Mouse (Mus musculus) neural tube, embryonic 14.5 days (tissue): ENCODE measurements around the gene Fbxo17. TPM values are rescaled to one million over a fixed set of nuclear protein-coding genes. Genes with fewer than 3 reads are reported as not detected.

Experiments
- ATAC-seq: fragments of 200-750 bp; cut with Nextera tagmentation; 2 replicates; pipeline ENCODE4 v1.8.0; 2017; ENCODE audit warnings: low read depth, mild to moderate bottlenecking, moderate TSS enrichment, moderate library complexity
- H3K27ac ChIP-seq: fragments of 300-500 bp; sonication (generic); 2 replicates; pipeline ENCODE4 v1.5.1; 2014; ENCODE audit warnings: low read depth, mild to moderate bottlenecking, control low read depth, low read length, moderate library complexity, mixed read lengths
- H3K27me3 ChIP-seq: fragments of 300-500 bp; sonication (generic); 2 replicates; pipeline ENCODE4 v1.6.1; 2014; ENCODE audit warnings: low read length; ENCODE audit not compliant: control insufficient read depth, insufficient read depth
- H3K36me3 ChIP-seq: fragments of 300-500 bp; sonication (generic); 2 replicates; pipeline ENCODE4 v1.6.1; 2014; ENCODE audit warnings: low read length, mixed read lengths; ENCODE audit not compliant: control insufficient read depth, insufficient read depth
- H3K4me1 ChIP-seq: fragments of 300-500 bp; sonication (generic); 2 replicates; pipeline ENCODE4 v1.6.1; 2014; ENCODE audit warnings: low read length; ENCODE audit not compliant: control insufficient read depth, insufficient read depth
- H3K4me2 ChIP-seq: fragments of 300-500 bp; sonication (generic); 2 replicates; pipeline ENCODE4 v1.6.1; 2014; ENCODE audit warnings: mild to moderate bottlenecking, low read depth, low read length, control low read depth
- H3K4me3 ChIP-seq: fragments of 300-500 bp; sonication (generic); 2 replicates; pipeline ENCODE4 v1.5.1; 2014; ENCODE audit warnings: low read depth, low read length, control low read depth, mixed read lengths
- H3K9ac ChIP-seq: fragments of 300-500 bp; sonication (generic); replicated peaks from 2 replicates; pipeline ENCODE4 v1.6.1; 2014; ENCODE audit warnings: low read depth, mild to moderate bottlenecking, control low read depth, low read length, mixed read lengths
- H3K9me3 ChIP-seq: fragments of 300-500 bp; sonication (generic); 2 replicates; pipeline ENCODE4 v1.6.1; 2016; ENCODE audit warnings: low read length; ENCODE audit not compliant: control insufficient read depth
- WGBS: fragments of 180-500 bp; shearing (Covaris S2); extraction: QIAGEN DNeasy Blood & Tissue Kit; methylation state at CpG from one replicate; pipeline ENCODE4 v1.1.7; 2014; 5-methylcytosine and 5-hydroxymethylcytosine counted together
- polyA plus RNA-seq: library from polyadenylated mRNA; unstranded; fragments of >200 nt; fragmentation: Nextera tagmentation; extraction: Ambion mirVana; gene quantifications from 2 replicates; pipeline ENCODE4 v1.2.1, GENCODE M21; 2014

The Fbxo17 gene
- polyA plus RNA-seq, 1 experiment from 2014 or later: 2.4 TPM

DNA sequence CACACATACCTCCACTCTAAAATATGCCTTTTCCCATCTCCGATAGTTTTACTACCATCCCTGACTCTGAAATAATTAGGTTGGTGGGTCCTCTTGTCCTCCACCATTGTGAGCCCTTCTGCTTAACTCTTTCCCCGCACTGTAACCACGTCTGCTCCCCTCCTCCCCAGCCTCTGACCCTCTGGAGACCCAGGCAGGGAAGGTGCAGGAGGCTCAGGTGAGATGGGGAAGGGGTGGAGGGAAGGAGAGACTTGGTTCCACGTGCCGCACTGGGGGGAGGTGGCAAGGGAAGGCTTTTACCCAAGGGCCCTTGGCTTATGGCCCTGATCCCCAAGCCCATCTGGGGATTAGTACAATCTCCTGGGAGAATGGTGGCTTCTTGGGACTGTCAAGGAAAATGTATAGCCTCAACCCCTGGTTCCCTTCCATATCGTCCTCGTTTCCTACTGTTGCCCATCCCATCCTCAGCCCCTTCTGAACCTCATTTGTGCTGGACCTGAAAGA is 50.9 kb downstream of the Fbxo17 start, which contains the start of gene Nfkbib:
Gene Nfkbib (minus strand): TSS at position 51 of the 504 bp plus-strand sequence.
- Histone ChIP-seq H3K9me3 (no peaks in the 10 kb centered on the region), H3K4me3 (peak within 1 kb of the TSS; percentile 58), H3K9ac (peak within 1 kb of the TSS; percentile 77), H3K27ac (no peak within 1 kb of the TSS), H3K27me3 (no peaks in the 10 kb centered on the region), H3K4me1 (peaks cover 14% of the 10 kb centered on the region), H3K36me3 (peaks cover 3% of the 10 kb centered on the region; the same call in 1 of the 2 replicates), H3K4me2 (peak within 1 kb of the TSS; percentile 71)
- ATAC-seq: no peak
- 70% methylated on average over 7 of the region's 7 CpGs for WGBS

DNA sequence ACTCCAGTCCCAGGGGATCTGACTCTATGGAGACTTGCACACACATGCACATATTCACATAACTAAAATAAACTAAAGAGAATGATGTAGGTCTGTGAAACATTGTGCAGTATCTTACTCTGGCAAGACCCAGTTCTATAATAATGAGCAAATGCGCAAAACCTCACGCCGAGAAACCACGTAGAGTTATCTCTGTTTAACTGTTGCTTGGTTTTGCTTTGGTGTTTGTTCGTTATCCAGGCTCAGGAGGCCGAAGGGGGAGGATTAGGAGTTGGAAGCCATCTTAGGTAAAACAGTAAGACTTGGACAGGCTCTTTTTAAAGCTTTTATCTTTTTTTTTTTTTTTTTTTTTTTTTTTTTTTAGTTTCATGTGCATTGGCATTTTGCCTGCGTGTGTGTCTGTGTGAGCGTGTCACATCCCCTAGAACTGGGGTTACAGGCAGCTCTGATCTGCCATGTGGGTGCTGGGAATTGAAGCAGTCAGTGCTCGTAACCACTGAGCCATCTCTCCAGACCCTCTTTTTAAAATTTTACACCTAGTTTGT is 52.9 kb downstream of the Fbxo17 start:
- no peaks in the 10 kb centered on the region for H3K9me3 ChIP-seq
- WGBS: 95% methylated on average over 9 of the region's 9 CpGs
- ATAC-seq: no peak

DNA sequence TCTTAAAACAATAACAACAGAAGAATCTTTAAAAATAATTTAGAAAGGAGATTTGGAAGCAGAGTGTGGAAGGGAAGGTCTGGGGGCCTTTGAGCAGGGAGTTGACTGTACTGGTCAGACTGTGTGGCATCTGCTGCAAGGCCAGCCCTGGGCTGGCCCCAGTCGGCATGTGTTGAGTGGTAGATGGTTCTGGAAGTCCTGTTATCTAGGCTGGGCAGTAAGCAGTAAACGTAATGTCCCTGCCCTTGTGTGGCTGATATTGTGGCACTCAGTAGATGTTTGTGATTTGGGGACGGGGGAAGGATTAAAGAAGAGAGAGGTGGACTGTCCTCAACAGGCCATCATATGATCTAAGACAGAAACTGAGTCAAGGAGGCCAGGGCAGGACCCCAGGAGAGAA is 53.7 kb downstream of the Fbxo17 start:
- ATAC-seq: no peak
- no peak overlapping the region for H3K4me2 ChIP-seq
- no peak overlapping the region for H3K27ac ChIP-seq
- H3K9me3 ChIP-seq: no peaks in the 10 kb centered on the region
- H3K9ac ChIP-seq: no peak overlapping the region
- H3K4me3 ChIP-seq: no peak overlapping the region
- peaks cover 4% of the 10 kb centered on the region for H3K36me3 ChIP-seq
- WGBS: 96% methylated on average over 3 of the region's 3 CpGs
- H3K27me3 ChIP-seq: no peaks in the 10 kb centered on the region
- peaks cover 13% of the 10 kb centered on the region for H3K4me1 ChIP-seq

More for the DNA sequence above, 52.9 kb downstream of the Fbxo17 start:
- H3K4me2 ChIP-seq: no peak overlapping the region
- H3K4me1 ChIP-seq: peaks cover 14% of the 10 kb centered on the region
- H3K27me3 ChIP-seq: no peaks in the 10 kb centered on the region
- no peak overlapping the region for H3K9ac ChIP-seq
- H3K27ac ChIP-seq: no peak overlapping the region
- no peak overlapping the region for H3K4me3 ChIP-seq
- H3K36me3 ChIP-seq: peaks cover 4% of the 10 kb centered on the region

DNA sequence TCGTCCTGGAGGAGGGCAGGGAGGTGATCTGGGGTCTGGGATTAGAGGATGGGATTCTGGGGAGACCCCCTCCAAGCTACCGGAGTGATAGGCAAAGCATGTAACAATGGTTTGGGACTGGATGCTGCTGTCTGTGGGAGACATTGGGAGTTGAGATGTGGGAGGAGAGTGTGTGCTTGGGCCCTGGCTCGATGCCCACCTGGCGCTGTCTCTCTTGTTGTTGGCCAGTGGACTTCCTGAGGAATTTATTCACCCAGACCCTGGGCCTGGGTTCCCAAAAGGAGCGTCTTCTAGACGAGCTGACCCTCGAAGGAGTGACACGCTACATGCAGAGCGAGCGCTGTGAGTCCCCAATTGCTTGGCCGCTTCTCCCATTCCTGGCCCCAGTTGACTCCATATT is 55.3 kb downstream of the Fbxo17 start:
- Histone ChIP-seq H3K4me2 (no peak overlapping the region), H3K27ac (no peak overlapping the region), H3K9me3 (no peaks in the 10 kb centered on the region), H3K4me1 (peaks cover 9% of the 10 kb centered on the region), H3K27me3 (no peaks in the 10 kb centered on the region), H3K4me3 (no peak overlapping the region), H3K9ac (no peak overlapping the region), H3K36me3 (peaks cover 4% of the 10 kb centered on the region)
- ATAC-seq: no peak
- 94% methylated on average over 11 of the region's 11 CpGs for WGBS

DNA sequence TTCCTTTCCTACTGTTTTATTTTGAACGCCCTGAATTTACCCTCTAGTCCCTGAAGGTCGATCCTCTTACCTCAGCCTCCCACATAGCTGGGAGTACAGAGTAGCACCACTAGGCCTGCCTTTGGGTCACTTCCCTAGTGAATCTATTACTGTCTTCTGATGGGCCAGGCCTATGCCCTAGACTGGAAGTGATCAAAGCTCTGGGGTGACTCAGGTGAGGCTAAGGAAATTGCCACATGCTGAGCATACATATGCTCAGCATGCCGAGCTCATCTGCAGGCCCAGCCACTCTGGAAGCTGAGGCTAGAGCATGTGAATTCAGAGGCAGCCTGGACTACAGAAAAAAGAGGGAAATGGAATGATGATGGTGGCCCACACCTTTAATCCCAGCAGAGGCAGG is 56.6 kb downstream of the Fbxo17 start:
- H3K36me3 ChIP-seq: peaks cover 4% of the 10 kb centered on the region
- no peak for ATAC-seq
- no peak overlapping the region for H3K27ac ChIP-seq
- no peaks in the 10 kb centered on the region for H3K9me3 ChIP-seq
- H3K27me3 ChIP-seq: no peaks in the 10 kb centered on the region
- H3K4me1 ChIP-seq: no peaks in the 10 kb centered on the region
- 79% methylated on average over 3 of the region's 3 CpGs for WGBS
- no peak overlapping the region for H3K4me3 ChIP-seq
- no peak overlapping the region for H3K9ac ChIP-seq
- no peak overlapping the region for H3K4me2 ChIP-seq

DNA sequence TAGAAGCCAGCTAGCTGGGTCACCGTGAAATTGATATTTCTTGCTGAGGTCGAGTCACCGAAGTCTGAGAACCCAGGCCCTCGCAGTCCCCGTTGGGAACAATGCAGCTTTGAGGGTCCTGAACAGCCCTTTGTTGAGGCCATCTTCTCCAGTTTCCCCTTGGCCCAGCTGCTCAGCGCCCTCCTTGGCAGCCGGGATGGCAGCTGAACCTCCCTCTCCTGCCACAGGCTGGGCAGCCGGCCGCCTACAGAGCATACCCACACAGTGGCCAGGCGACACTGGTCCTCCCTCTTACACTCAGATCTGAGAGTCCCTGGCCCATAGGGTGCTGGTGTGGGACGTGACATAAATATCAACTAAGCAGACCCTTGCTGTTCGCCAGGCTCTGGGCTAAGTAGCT is 57.6 kb downstream of the Fbxo17 start:
- peak overlapping the region; percentile 34 for H3K27ac ChIP-seq
- WGBS: 40% methylated on average over 12 of the region's 12 CpGs
- no peaks in the 10 kb centered on the region for H3K9me3 ChIP-seq
- no peak overlapping the region for H3K9ac ChIP-seq
- H3K4me2 ChIP-seq: no peak overlapping the region
- 0 out of 2 replicates have a peak, but pooled peaks have one; percentile 28 for ATAC-seq
- peaks cover 4% of the 10 kb centered on the region for H3K36me3 ChIP-seq
- H3K4me3 ChIP-seq: no peak overlapping the region
- H3K4me1 ChIP-seq: no peaks in the 10 kb centered on the region
- no peaks in the 10 kb centered on the region for H3K27me3 ChIP-seq

DNA sequence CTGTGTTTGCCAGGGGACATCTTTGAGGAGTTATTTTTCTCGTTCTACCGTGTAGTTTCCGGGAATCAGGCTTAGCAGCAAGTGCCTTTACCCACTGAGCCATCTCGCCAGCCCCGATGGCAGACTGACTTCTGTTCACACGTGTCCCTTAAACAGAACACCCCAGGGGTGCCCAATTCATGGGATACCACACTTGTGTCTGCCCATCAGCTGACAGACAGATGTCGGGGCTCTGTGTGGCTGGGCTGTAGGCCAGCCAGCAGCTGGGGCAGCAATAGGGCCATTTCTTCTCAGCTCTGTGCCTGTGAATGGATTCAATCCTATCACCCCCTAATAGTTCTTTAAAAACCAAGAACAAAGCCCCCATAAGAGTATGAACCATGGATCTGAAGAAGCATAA is 58.5 kb downstream of the Fbxo17 start:
- Histone ChIP-seq H3K27ac (no peak overlapping the region), H3K27me3 (no peaks in the 10 kb centered on the region), H3K4me3 (no peak overlapping the region), H3K9me3 (no peaks in the 10 kb centered on the region), H3K9ac (no peak overlapping the region), H3K4me2 (no peak overlapping the region), H3K36me3 (peaks cover 4% of the 10 kb centered on the region), H3K4me1 (no peaks in the 10 kb centered on the region)
- peak; percentile 47; the same call in 1 of the 2 replicates for ATAC-seq
- WGBS: 79% methylated on average over 7 of the region's 7 CpGs

DNA sequence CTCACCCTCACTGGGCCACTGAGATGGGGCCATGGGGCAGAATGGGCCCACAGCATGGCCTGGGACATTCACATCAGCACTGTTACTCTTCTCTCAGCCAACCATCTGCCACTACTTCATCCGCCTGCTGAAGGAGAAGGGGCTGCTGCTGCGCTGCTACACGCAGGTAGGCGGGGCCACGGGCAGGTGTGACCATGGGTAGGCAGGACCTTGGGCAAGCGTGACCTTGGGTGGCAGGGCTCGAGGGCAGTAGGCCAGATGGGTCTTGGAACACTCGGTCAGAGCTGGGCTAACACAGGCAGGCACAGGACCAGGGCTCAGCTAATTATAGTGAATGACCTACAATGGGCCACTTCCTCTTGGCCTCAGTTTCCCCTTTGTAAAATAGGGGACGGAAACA is 62.2 kb downstream of the Fbxo17 start:
- Histone ChIP-seq H3K9me3 (no peaks in the 10 kb centered on the region), H3K4me1 (no peaks in the 10 kb centered on the region; the same call in 1 of the 2 replicates), H3K27me3 (no peaks in the 10 kb centered on the region), H3K27ac (no peak overlapping the region), H3K4me3 (no peak overlapping the region), H3K36me3 (no peaks in the 10 kb centered on the region; the same call in 1 of the 2 replicates), H3K4me2 (no peak overlapping the region), H3K9ac (no peak overlapping the region)
- no peak for ATAC-seq
- WGBS: 87% methylated on average over 9 of the region's 9 CpGs

DNA sequence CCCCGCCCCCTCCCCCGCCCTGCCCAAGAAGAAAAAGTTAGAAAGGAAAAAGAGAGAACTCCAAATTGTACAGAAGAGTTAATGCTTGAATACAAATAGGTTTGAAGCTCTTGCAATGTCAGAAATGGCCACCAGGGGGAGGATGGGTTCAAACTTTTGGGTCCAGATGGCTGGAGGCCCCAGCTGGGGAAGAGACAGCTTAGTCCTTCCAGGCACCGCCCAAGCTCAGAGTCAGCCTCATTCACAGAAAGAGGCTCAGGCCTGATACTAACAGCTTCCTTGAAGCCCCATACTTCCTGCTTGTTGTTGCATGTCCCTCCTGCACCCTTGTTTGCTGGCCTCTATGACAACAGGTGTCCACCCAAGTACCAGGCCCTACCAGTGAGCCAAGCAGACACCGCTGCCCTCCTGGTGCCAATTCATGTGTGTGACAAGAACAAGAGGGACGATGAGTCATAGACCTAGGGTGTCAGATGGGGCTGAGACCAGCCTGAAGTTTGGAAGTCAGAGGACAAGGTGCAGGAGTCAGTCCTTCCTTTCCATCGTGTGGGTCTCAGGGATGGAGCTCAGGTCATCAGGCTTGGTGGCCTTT is 63.6 kb downstream of the Fbxo17 start:
- Histone ChIP-seq H3K4me3 (no peak overlapping the region), H3K27ac (no peak overlapping the region), H3K4me2 (no peak overlapping the region), H3K36me3 (no peaks in the 10 kb centered on the region), H3K9me3 (no peaks in the 10 kb centered on the region), H3K27me3 (no peaks in the 10 kb centered on the region), H3K4me1 (no peaks in the 10 kb centered on the region; the same call in 1 of the 2 replicates), H3K9ac (no peak overlapping the region)
- WGBS: 46% methylated on average over 6 of the region's 6 CpGs
- ATAC-seq: peak; percentile 50; the same call in 1 of the 2 replicates
